Mouse (Mus musculus): ENCODE data around the gene Olfr513. TPM values are rescaled to one million over a fixed set of nuclear protein-coding genes. Genes with fewer than 3 reads are reported as not detected.

Gene Olfr513
- polyA plus RNA-seq (2012; rRNA removed) = not detected in 2 replicates

DNA sequence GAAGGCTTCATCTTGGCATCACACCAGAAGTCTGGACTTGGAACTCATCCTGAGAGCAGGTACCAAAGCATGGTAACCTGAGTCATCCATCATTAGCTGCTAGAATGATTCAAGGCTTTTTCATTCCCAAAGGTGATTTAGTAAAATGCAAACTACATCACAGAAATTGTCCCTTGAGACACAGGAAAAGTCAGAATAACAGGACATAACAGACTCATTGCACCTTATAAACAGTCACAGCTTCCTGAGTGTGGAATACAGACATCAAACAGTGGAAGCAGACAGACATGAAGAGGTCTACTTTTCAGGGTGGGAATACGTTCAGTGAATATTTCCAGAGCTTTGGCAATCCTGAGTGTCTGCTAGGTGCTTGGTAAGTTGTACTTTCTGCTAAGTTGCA, at the start of gene Olfr513:
Gene Olfr513 (plus strand): TSS at position 301 of the 400 bp plus-strand sequence.

GRCm38 (mm10) chr7:108713020-108713419, 37.8 kb upstream of the Olfr513 start, which contains the start of gene Olfr512:
Olfr512 (plus strand) TSS chr7:108713320.

Other genes starting within 250 kb of the Olfr513 start
- not detected in 2 replicates for gene Olfr502, start 225.9 kb upstream of the Olfr513 start, polyA plus RNA-seq (2012; rRNA removed)
- not detected in 2 replicates for gene Olfr503, start 206.4 kb upstream of the Olfr513 start, polyA plus RNA-seq (2012; rRNA removed)
- not detected in 2 replicates for gene Olfr504, start 185.2 kb upstream of the Olfr513 start, polyA plus RNA-seq (2012; rRNA removed)
- not detected in 2 replicates for gene Olfr506, start 140.2 kb upstream of the Olfr513 start, polyA plus RNA-seq (2012; rRNA removed)
- not detected in 2 replicates for gene Olfr507, start 129.2 kb upstream of the Olfr513 start, polyA plus RNA-seq (2012; rRNA removed)
- not detected in 2 replicates for gene Olfr508, start 121.0 kb upstream of the Olfr513 start, polyA plus RNA-seq (2012; rRNA removed)
- not detected in 2 replicates for gene Olfr509, start 99.1 kb upstream of the Olfr513 start, polyA plus RNA-seq (2012; rRNA removed)
- not detected in 2 replicates for gene Olfr510, start 84.6 kb upstream of the Olfr513 start, polyA plus RNA-seq (2012; rRNA removed)
- gene Olfr512, start 37.7 kb upstream of the Olfr513 start, polyA plus RNA-seq (2012; rRNA removed) = not detected in 2 replicates
- gene Olfr514, start 75.0 kb downstream of the Olfr513 start, polyA plus RNA-seq (2012; rRNA removed) = not detected in 2 replicates
- gene Olfr516, start 99.6 kb downstream of the Olfr513 start, polyA plus RNA-seq (2012; rRNA removed) = not detected in 2 replicates
- gene Olfr517, start 121.4 kb downstream of the Olfr513 start, polyA plus RNA-seq (2012; rRNA removed) = not detected in 2 replicates
- gene Olfr518, start 134.0 kb downstream of the Olfr513 start, polyA plus RNA-seq (2012; rRNA removed) = not detected in 2 replicates
- gene Olfr519, start 143.4 kb downstream of the Olfr513 start, polyA plus RNA-seq (2012; rRNA removed) = not detected in 2 replicates
- gene Nlrp10, start 179.2 kb downstream of the Olfr513 start, polyA plus RNA-seq (2012; rRNA removed) = 0.03 and 0.05 TPM in 2 replicates
- gene Eif3f, start 183.4 kb downstream of the Olfr513 start, polyA plus RNA-seq (2012; rRNA removed) = 89.4 and 107 TPM in 2 replicates
- 163 and 177 TPM in 2 replicates for gene Tub, start 199.4 kb downstream of the Olfr513 start, polyA plus RNA-seq (2012; rRNA removed)

All from central nervous system, embryonic 18 days (tissue).